Mouse (Mus musculus): ENCODE measurements around the gene Shroom3. TPM values are rescaled to one million over a fixed set of nuclear protein-coding genes. Genes with fewer than 3 reads are reported as not detected.

The Shroom3 gene
- total and polyA plus RNA-seq, 3 experiments = 0.04 to 0.11 TPM; not detected in 1

DNA sequence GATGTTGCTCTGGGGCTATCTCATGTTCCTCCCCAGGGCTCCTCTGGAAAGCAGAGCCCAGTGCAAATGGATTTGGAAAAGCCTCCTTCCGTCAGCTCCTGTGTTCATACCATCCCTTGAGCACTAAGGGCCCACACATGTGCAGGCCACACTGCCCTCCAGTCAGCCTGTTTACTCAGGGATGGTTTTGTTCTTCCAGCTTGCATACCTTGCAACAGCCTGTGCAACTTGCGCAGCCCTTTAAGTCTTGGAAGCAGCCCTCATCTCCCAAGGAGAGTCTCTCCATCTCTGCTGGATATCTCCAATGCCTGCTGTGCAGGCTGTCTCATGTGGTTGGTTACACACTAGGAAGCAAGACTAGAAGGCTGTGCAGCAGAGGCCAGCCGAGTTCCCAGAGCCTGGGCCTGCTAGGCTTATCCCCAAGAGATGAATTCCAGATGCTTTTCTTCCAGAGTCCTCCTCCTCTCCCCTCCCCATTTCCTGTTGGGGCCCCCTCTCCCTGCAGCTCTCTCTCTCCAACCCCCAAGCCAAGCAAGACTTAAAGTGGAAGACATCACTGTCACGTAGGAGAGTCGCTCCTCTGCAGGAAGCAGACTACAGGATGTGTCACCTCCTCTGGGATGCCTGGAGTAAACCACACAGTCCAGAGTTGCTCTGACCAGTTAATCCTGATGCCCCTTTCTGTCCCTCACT is 314.3 kb downstream of the Shroom3 start:
- Histone ChIP-seq H3K4me1 (ENCODE audit: control insufficient read depth in 1 of 2, insufficient read depth in 2 of 2) (no peaks in the 10 kb centered on the region), H3K4me2 (ENCODE audit: insufficient read depth, low read depth, poor library complexity, severe bottlenecking) (no peak overlapping the region), H3K4me3 (replicated peaks in 1 of 3; ENCODE audit: low read depth in 2 of 3, low read length in 2 of 3, poor library complexity in 1 of 3) (no peak overlapping the region), H3K79me2 (replicated peaks; ENCODE audit: control insufficient read depth, extremely low read depth, insufficient read depth, poor library complexity, severe bottlenecking) (no peaks in the 10 kb centered on the region), H3K27ac (ENCODE audit: insufficient read depth, low read depth) (no peak overlapping the region), H3K36me3 (replicated peaks in 1 of 2; ENCODE audit: control insufficient read depth in 1 of 2, insufficient read depth in 1 of 2, low read length in 1 of 2) (no peaks in the 10 kb centered on the region), H3K9ac (ENCODE audit: insufficient read depth, low read depth) (no peak overlapping the region), H3K27me3 (replicated peaks) (no peaks in the 10 kb centered on the region), H3K9me3 (replicated peaks; ENCODE audit: low read length) (no peaks in the 10 kb centered on the region)
- DNase-seq (ENCODE audit: extremely low read depth) = no peak
- dilution Hi-C loops (cut with MboI; ENCODE audit: extremely low pct_ligation_motif_present, extremely low pct_unique_long_range_greater_than_20kb, low sequenced_read_pairs) = no loop called here
- in situ Hi-C loops (cut with MboI; ENCODE audit: low pct_ligation_motif_present, low pct_unique_long_range_greater_than_20kb, low sequenced_read_pairs) = no loop called here
- TF ChIP-seq MAZ (IDR thresholded peaks at IDR 0.05; ENCODE audit: low read depth, low read length) (no peak), GABPA (IDR thresholded peaks at IDR 0.05; ENCODE audit: insufficient replicate concordance, low read depth, low read length) (no peak), JUND (conservative IDR thresholded peaks at IDR 0.05; ENCODE audit: low read depth, low read length) (no peak), ZNF384 (IDR thresholded peaks at IDR 0.05; ENCODE audit: low read depth, low read length) (no peak), RCOR1 (conservative IDR thresholded peaks at IDR 0.05; ENCODE audit: low read depth, low read length) (no peak), HCFC1 (IDR thresholded peaks at IDR 0.05; ENCODE audit: low read depth, low read length) (no peak), POLR2AphosphoS2 (IDR thresholded peaks at IDR 0.05; ENCODE audit: low read depth, low read length) (no peak), ETS1 (conservative IDR thresholded peaks at IDR 0.05; ENCODE audit: low read depth, low read length) (no peak), MYC (IDR thresholded peaks at IDR 0.05; ENCODE audit: low read depth, low read length) (no peak), ZMIZ1 (IDR thresholded peaks at IDR 0.05; ENCODE audit: low read depth, low read length) (no peak), KAT2A (IDR thresholded peaks at IDR 0.05; ENCODE audit: insufficient replicate concordance, low read length) (no peak), ZKSCAN1 (IDR thresholded peaks at IDR 0.05; ENCODE audit: borderline replicate concordance, low read depth, low read length) (no peak), EP300 (IDR thresholded peaks at IDR 0.05; ENCODE audit: low read length) (no peak), MAFK (IDR thresholded peaks at IDR 0.05; ENCODE audit: insufficient replicate concordance, low read length) (no peak)

DNA sequence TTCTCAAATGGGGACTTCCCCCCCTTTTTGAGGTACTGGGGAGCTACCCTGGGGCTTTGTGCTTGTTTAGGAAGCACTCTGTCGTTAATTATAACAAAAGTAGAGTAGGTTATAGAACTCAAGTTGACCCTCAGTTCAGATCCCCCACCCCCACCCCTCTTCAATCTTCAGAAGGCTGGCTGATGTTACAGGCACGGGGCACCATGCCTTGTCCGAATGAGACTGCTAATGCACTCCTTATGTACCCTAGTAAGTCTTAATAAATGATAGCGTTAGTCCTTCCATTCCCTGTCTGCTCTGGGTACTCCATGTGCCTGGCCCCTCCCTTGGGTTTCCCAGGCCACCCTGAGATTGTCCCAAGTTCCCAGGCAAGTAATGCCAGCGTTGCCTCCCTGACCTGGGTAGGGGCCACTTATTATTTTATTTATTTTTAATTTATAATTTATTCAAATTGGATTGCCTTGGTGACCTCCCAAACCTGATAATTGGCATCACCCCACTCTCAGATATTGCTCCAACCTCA is 315.3 kb downstream of the Shroom3 start:
- Histone ChIP-seq H3K36me3 (replicated peaks in 1 of 2; ENCODE audit: control insufficient read depth in 1 of 2, insufficient read depth in 1 of 2, low read length in 1 of 2) (no peaks in the 10 kb centered on the region), H3K9ac (ENCODE audit: insufficient read depth, low read depth) (no peak overlapping the region), H3K27ac (ENCODE audit: insufficient read depth, low read depth) (no peak overlapping the region), H3K4me2 (ENCODE audit: insufficient read depth, low read depth, poor library complexity, severe bottlenecking) (no peak overlapping the region), H3K4me1 (ENCODE audit: control insufficient read depth in 1 of 2, insufficient read depth in 2 of 2) (no peaks in the 10 kb centered on the region), H3K4me3 (replicated peaks in 1 of 3; ENCODE audit: low read depth in 2 of 3, low read length in 2 of 3, poor library complexity in 1 of 3) (no peak overlapping the region), H3K9me3 (replicated peaks; ENCODE audit: low read length) (no peaks in the 10 kb centered on the region), H3K79me2 (replicated peaks; ENCODE audit: control insufficient read depth, extremely low read depth, insufficient read depth, poor library complexity, severe bottlenecking) (no peaks in the 10 kb centered on the region), H3K27me3 (replicated peaks) (no peaks in the 10 kb centered on the region)
- in situ Hi-C loops (cut with MboI; ENCODE audit: low pct_ligation_motif_present, low pct_unique_long_range_greater_than_20kb, low sequenced_read_pairs) = no loop called here
- dilution Hi-C loops (cut with MboI; ENCODE audit: extremely low pct_ligation_motif_present, extremely low pct_unique_long_range_greater_than_20kb, low sequenced_read_pairs) = no loop called here
- TF ChIP-seq NRF1 (IDR thresholded peaks at IDR 0.05; ENCODE audit: low read depth, low read length) = no peak
- no peak for TF ChIP-seq ZNF384 (IDR thresholded peaks at IDR 0.05; ENCODE audit: low read depth, low read length)
- TF ChIP-seq RAD21 (IDR thresholded peaks at IDR 0.05; ENCODE audit: low read depth, low read length) = no peak
- no peak for TF ChIP-seq TBP (conservative IDR thresholded peaks at IDR 0.05; ENCODE audit: low read depth, low read length)
- TF ChIP-seq IRF4 (IDR thresholded peaks at IDR 0.05; ENCODE audit: low read depth, low read length) = no peak
- no peak for TF ChIP-seq RCOR1 (conservative IDR thresholded peaks at IDR 0.05; ENCODE audit: low read depth, low read length)
- no peak for TF ChIP-seq POLR2A (IDR thresholded peaks at IDR 0.05; ENCODE audit: low read depth, low read length)
- DNase-seq (ENCODE audit: extremely low read depth) = no peak
